Comparison of ENCODE assay signal across 8 mouse cellular contexts in genomic region chr2:13409767-13410519, GRCm38 (mm10).
DNase-seq lines count a peak whose midpoint lies in the region; ATAC-seq and TF ChIP-seq lines count a peak whose summit lies in the region.

No protein-coding gene starts in this region.

- no peak overlapping the region for H3K9ac ChIP-seq in stomach, postnatal 0 days (ENCODE audit: low read length)

- peaks cover 22% of the 10 kb centered on the region for H3K4me1 ChIP-seq in thymus, adult 2 months (replicated peaks; ENCODE audit: control insufficient read depth, insufficient read depth, low read length)
- H3K4me1 ChIP-seq in stomach, postnatal 0 days (replicated peaks; ENCODE audit: control insufficient read depth, insufficient read depth) = no peaks in the 10 kb centered on the region

- no peak overlapping the region for H3K4me2 ChIP-seq in stomach, postnatal 0 days (replicated peaks; ENCODE audit: low read depth)

- WGBS in thymus, adult 2 months = 33% methylated on average over 2 of the region's 2 CpGs
- WGBS in stomach, postnatal 0 days = 54% methylated on average over 2 of the region's 2 CpGs

- ATAC-seq in frontal cortex, adult (ENCODE audit: low TSS enrichment) = peak; percentile 72
- peak; percentile 43 to 47 for ATAC-seq in hematopoietic stem cell, adult 5-6 weeks (replicated peaks in 1 of 2; ENCODE audit: insufficient read depth in 1 of 2, low FRiP score in 2 of 2, low TSS enrichment in 1 of 2, low read depth in 1 of 2, poor library complexity in 2 of 2, severe bottlenecking in 2 of 2)
- peak; percentile 51; the same call in 1 of the 2 replicates for ATAC-seq in stomach, postnatal 0 days (ENCODE audit: low FRiP score, low TSS enrichment)

- TF ChIP-seq EP300 in stomach, postnatal 0 days (optimal IDR thresholded peaks at IDR 0.05) = no peak

- TF ChIP-seq POLR2A in thymus, adult 2 months (IDR thresholded peaks at IDR 0.05; ENCODE audit: control insufficient read depth, extremely low read depth, insufficient read depth, low read length, poor library complexity) = no peak

- H3K4me3 ChIP-seq in thymus, adult 2 months (ENCODE audit: control insufficient read depth, insufficient read depth, low read length) = no peak overlapping the region
- no peak overlapping the region for H3K4me3 ChIP-seq in stomach, postnatal 0 days (ENCODE audit: low read depth, low read length)

- H3K27ac ChIP-seq in thymus, adult 2 months (ENCODE audit: control insufficient read depth, insufficient read depth, low read length) = 0 out of 2 replicates have a peak overlapping the region, but pooled peaks have one; percentile 16
- no peak overlapping the region for H3K27ac ChIP-seq in stomach, postnatal 0 days (replicated peaks)

- H3K9me3 ChIP-seq in stomach, postnatal 0 days (ENCODE audit: control insufficient read depth, low read length) = no peaks in the 10 kb centered on the region

- H3K27me3 ChIP-seq in thymus, adult 2 months (ENCODE audit: control insufficient read depth, insufficient read depth, low read length) = no peaks in the 10 kb centered on the region
- no peaks in the 10 kb centered on the region for H3K27me3 ChIP-seq in stomach, postnatal 0 days (ENCODE audit: control insufficient read depth, insufficient read depth, low read length)

- no peak for TF ChIP-seq CTCF in thymus, adult 2 months (IDR thresholded peaks at IDR 0.05; ENCODE audit: borderline replicate concordance, control insufficient read depth, extremely low read depth, insufficient read depth, low read length, poor library complexity)
- TF ChIP-seq CTCF in stomach, postnatal 0 days (IDR thresholded peaks at IDR 0.05; ENCODE audit: low read depth) = no peak

- no peak for DNase-seq in frontal cortex, postnatal 14 days (ENCODE audit: low spot score in 2 of 2)
- DNase-seq in thymus, adult 2 months = no peak
- no peak for DNase-seq in thymus, postnatal 14 days
- no peak for DNase-seq in stomach, postnatal 0 days (ENCODE audit: low spot score)
- no peak for DNase-seq in cerebellum, postnatal 4 days (ENCODE audit: low spot score in 2 of 2)
- DNase-seq in liver = no peak

- no peaks in the 10 kb centered on the region for H3K36me3 ChIP-seq in thymus, adult 2 months (ENCODE audit: control insufficient read depth, insufficient read depth, low read length)
- H3K36me3 ChIP-seq in stomach, postnatal 0 days (ENCODE audit: control insufficient read depth, insufficient read depth, low read length) = no peaks in the 10 kb centered on the region
